Mouse (Mus musculus): ENCODE measurements around the gene Wdr45. TPM values are rescaled to one million over a fixed set of nuclear protein-coding genes. Genes with fewer than 3 reads are reported as not detected.
"Not testable (repeated sequence)": the region's sequence is repeated elsewhere in the genome, so short reads cannot be mapped to it uniquely, and the experiment has no call there.

The Wdr45 gene
- polyA plus RNA-seq, 1 experiment from 2014 or later: 48.8 TPM

GRCm38 (mm10) chrX:7713764-7714134 lies 384 bp upstream of the Wdr45 start:
- H3K27me3 ChIP-seq (ENCODE audit: insufficient read depth, low read length); ATAC-seq (ENCODE audit: low FRiP score, low TSS enrichment); H3K27ac ChIP-seq (ENCODE audit: low read length); H3K9me3 ChIP-seq (ENCODE audit: low read length); H3K36me3 ChIP-seq (ENCODE audit: insufficient read depth, low read length); H3K4me1 ChIP-seq (ENCODE audit: insufficient read depth, low read length): not testable (repeated sequence)
- peak overlapping the region; percentile 58; the same call in 1 of the 2 replicates for H3K9ac ChIP-seq (replicated peaks; ENCODE audit: low read length)
- 30% methylated on average over 5 of the region's 12 CpGs for WGBS
- H3K4me2 ChIP-seq (replicated peaks; ENCODE audit: low read depth, low read length): peak overlapping the region; percentile 38
- peak overlapping the region; percentile 28 for H3K4me3 ChIP-seq (ENCODE audit: low read length)

GRCm38 (mm10) chrX:7716058-7716457 lies 1.9 kb downstream of the Wdr45 start:
- 42% methylated on average over 1 of the region's 1 CpGs for WGBS
- not testable (repeated sequence) for ATAC-seq (ENCODE audit: low FRiP score, low TSS enrichment); H3K4me2 ChIP-seq (replicated peaks; ENCODE audit: low read depth, low read length)

GRCm38 (mm10) chrX:7721514-7722281 lies 7.6 kb downstream of the Wdr45 start, which contains the start of gene Gm45208:
Gene Gm45208 (plus strand): TSS chrX:7722245.
- Histone ChIP-seq H3K4me3 (ENCODE audit: low read length) (peak within 1 kb of the TSS; percentile 60), H3K4me1 (ENCODE audit: insufficient read depth, low read length) (peaks cover 6% of the 10 kb centered on the region; the same call in 1 of the 2 replicates), H3K36me3 (ENCODE audit: insufficient read depth, low read length) (peaks cover 17% of the 10 kb centered on the region; the same call in 1 of the 2 replicates), H3K4me2 (replicated peaks; ENCODE audit: low read depth, low read length) (peak within 1 kb of the TSS; percentile 65), H3K27ac (ENCODE audit: low read length) (peak within 1 kb of the TSS; percentile 96), H3K9ac (replicated peaks; ENCODE audit: low read length) (peak within 1 kb of the TSS; percentile 72), H3K9me3 (ENCODE audit: low read length) (no peaks in the 10 kb centered on the region), H3K27me3 (ENCODE audit: insufficient read depth, low read length) (no peaks in the 10 kb centered on the region; the same call in 1 of the 2 replicates)
- peak; percentile 92 for ATAC-seq (ENCODE audit: low FRiP score, low TSS enrichment)
- WGBS: 22% methylated on average over 22 of the region's 22 CpGs

More at GRCm38 (mm10) chrX:7716058-7716457, 1.9 kb downstream of the Wdr45 start:
- not testable (repeated sequence) for H3K36me3 ChIP-seq (ENCODE audit: insufficient read depth, low read length); H3K27ac ChIP-seq (ENCODE audit: low read length); H3K9me3 ChIP-seq (ENCODE audit: low read length); H3K4me3 ChIP-seq (ENCODE audit: low read length); H3K9ac ChIP-seq (replicated peaks; ENCODE audit: low read length); H3K27me3 ChIP-seq (ENCODE audit: insufficient read depth, low read length); H3K4me1 ChIP-seq (ENCODE audit: insufficient read depth, low read length)

GRCm38 (mm10) chrX:7722282-7722611 lies 8.1 kb downstream of the Wdr45 start:
- Histone ChIP-seq H3K27ac (ENCODE audit: low read length) (no peak overlapping the region), H3K4me2 (replicated peaks; ENCODE audit: low read depth, low read length) (peak overlapping the region; percentile 65), H3K27me3 (ENCODE audit: insufficient read depth, low read length) (no peaks in the 10 kb centered on the region), H3K9me3 (ENCODE audit: low read length) (no peaks in the 10 kb centered on the region), H3K9ac (replicated peaks; ENCODE audit: low read length) (peak overlapping the region; percentile 72), H3K4me1 (ENCODE audit: insufficient read depth, low read length) (peaks cover 6% of the 10 kb centered on the region; the same call in 1 of the 2 replicates), H3K4me3 (ENCODE audit: low read length) (peak overlapping the region; percentile 60), H3K36me3 (ENCODE audit: insufficient read depth, low read length) (peaks cover 20% of the 10 kb centered on the region; the same call in 1 of the 2 replicates)
- 27% methylated on average over 11 of the region's 11 CpGs for WGBS
- peak; percentile 57 for ATAC-seq (ENCODE audit: low FRiP score, low TSS enrichment)

GRCm38 (mm10) chrX:7722691-7723090 lies 8.6 kb downstream of the Wdr45 start:
- H3K27ac ChIP-seq (ENCODE audit: low read length): no peak overlapping the region
- peak overlapping the region; percentile 60 for H3K4me3 ChIP-seq (ENCODE audit: low read length)
- H3K4me1 ChIP-seq (ENCODE audit: insufficient read depth, low read length): peaks cover 6% of the 10 kb centered on the region; the same call in 1 of the 2 replicates
- H3K9me3 ChIP-seq (ENCODE audit: low read length): no peaks in the 10 kb centered on the region
- no peaks in the 10 kb centered on the region for H3K27me3 ChIP-seq (ENCODE audit: insufficient read depth, low read length)
- ATAC-seq (ENCODE audit: low FRiP score, low TSS enrichment): no peak
- 21% methylated on average over 4 of the region's 4 CpGs for WGBS
- peak overlapping the region; percentile 65 for H3K4me2 ChIP-seq (replicated peaks; ENCODE audit: low read depth, low read length)
- H3K9ac ChIP-seq (replicated peaks; ENCODE audit: low read length): peak overlapping the region; percentile 72
- H3K36me3 ChIP-seq (ENCODE audit: insufficient read depth, low read length): peaks cover 20% of the 10 kb centered on the region; the same call in 1 of the 2 replicates

GRCm38 (mm10) chrX:7724135-7724534 lies 10.0 kb downstream of the Wdr45 start:
- H3K36me3 ChIP-seq (ENCODE audit: insufficient read depth, low read length): peaks cover 20% of the 10 kb centered on the region; the same call in 1 of the 2 replicates
- WGBS: 82% methylated on average over 7 of the region's 7 CpGs
- no peak overlapping the region for H3K4me3 ChIP-seq (ENCODE audit: low read length)
- no peaks in the 10 kb centered on the region for H3K9me3 ChIP-seq (ENCODE audit: low read length)
- H3K27me3 ChIP-seq (ENCODE audit: insufficient read depth, low read length): no peaks in the 10 kb centered on the region
- H3K4me2 ChIP-seq (replicated peaks; ENCODE audit: low read depth, low read length): no peak overlapping the region
- H3K27ac ChIP-seq (ENCODE audit: low read length): no peak overlapping the region
- H3K9ac ChIP-seq (replicated peaks; ENCODE audit: low read length): no peak overlapping the region
- no peak for ATAC-seq (ENCODE audit: low FRiP score, low TSS enrichment)
- H3K4me1 ChIP-seq (ENCODE audit: insufficient read depth, low read length): peaks cover 6% of the 10 kb centered on the region; the same call in 1 of the 2 replicates

- no peak overlapping the region for H3K27ac ChIP-seq (ENCODE audit: low read length)
- WGBS: 89% methylated on average over 12 of the region's 12 CpGs
- ATAC-seq (ENCODE audit: low FRiP score, low TSS enrichment): no peak
These were observed 11.7 kb downstream of the Wdr45 start for GRCm38 (mm10) chrX:7725841-7726240.

GRCm38 (mm10) chrX:7727176-7727575 lies 13.0 kb downstream of the Wdr45 start:
- H3K9ac ChIP-seq (replicated peaks; ENCODE audit: low read length): no peak overlapping the region
- no peaks in the 10 kb centered on the region for H3K9me3 ChIP-seq (ENCODE audit: low read length)
- peaks cover 20% of the 10 kb centered on the region; the same call in 1 of the 2 replicates for H3K36me3 ChIP-seq (ENCODE audit: insufficient read depth, low read length)
- no peaks in the 10 kb centered on the region for H3K27me3 ChIP-seq (ENCODE audit: insufficient read depth, low read length)
- no peak for ATAC-seq (ENCODE audit: low FRiP score, low TSS enrichment)
- 90% methylated on average over 13 of the region's 13 CpGs for WGBS
- no peak overlapping the region for H3K27ac ChIP-seq (ENCODE audit: low read length)
- peaks cover 6% of the 10 kb centered on the region; the same call in 1 of the 2 replicates for H3K4me1 ChIP-seq (ENCODE audit: insufficient read depth, low read length)
- H3K4me3 ChIP-seq (ENCODE audit: low read length): no peak overlapping the region
- no peak overlapping the region for H3K4me2 ChIP-seq (replicated peaks; ENCODE audit: low read depth, low read length)

More at GRCm38 (mm10) chrX:7725841-7726240, 11.7 kb downstream of the Wdr45 start:
- Histone ChIP-seq H3K4me2 (replicated peaks; ENCODE audit: low read depth, low read length) (no peak overlapping the region), H3K4me1 (ENCODE audit: insufficient read depth, low read length) (peaks cover 6% of the 10 kb centered on the region; the same call in 1 of the 2 replicates), H3K36me3 (ENCODE audit: insufficient read depth, low read length) (peaks cover 20% of the 10 kb centered on the region; the same call in 1 of the 2 replicates), H3K4me3 (ENCODE audit: low read length) (no peak overlapping the region), H3K9me3 (ENCODE audit: low read length) (no peaks in the 10 kb centered on the region), H3K9ac (replicated peaks; ENCODE audit: low read length) (no peak overlapping the region), H3K27me3 (ENCODE audit: insufficient read depth, low read length) (no peaks in the 10 kb centered on the region)

GRCm38 (mm10) chrX:7728215-7728921 lies 14.2 kb downstream of the Wdr45 start, which contains the start of gene Praf2:
Gene Praf2 (plus strand): TSS chrX:7728439.
- WGBS: 20% methylated on average over 42 of the region's 42 CpGs
- no peaks in the 10 kb centered on the region for H3K4me1 ChIP-seq (ENCODE audit: insufficient read depth, low read length)
- H3K9me3 ChIP-seq (ENCODE audit: low read length): no peaks in the 10 kb centered on the region
- peak within 1 kb of the TSS; percentile 71 for H3K27ac ChIP-seq (ENCODE audit: low read length)
- H3K9ac ChIP-seq (replicated peaks; ENCODE audit: low read length): peak within 1 kb of the TSS; percentile 55
- peak within 1 kb of the TSS; percentile 58 for H3K4me2 ChIP-seq (replicated peaks; ENCODE audit: low read depth, low read length)
- no peaks in the 10 kb centered on the region for H3K27me3 ChIP-seq (ENCODE audit: insufficient read depth, low read length)
- peak; percentile 94 for ATAC-seq (ENCODE audit: low FRiP score, low TSS enrichment)
- H3K4me3 ChIP-seq (ENCODE audit: low read length): peak within 1 kb of the TSS; percentile 53
- H3K36me3 ChIP-seq (ENCODE audit: insufficient read depth, low read length): peaks cover 20% of the 10 kb centered on the region; the same call in 1 of the 2 replicates

Data from kidney, embryonic 16.5 days (tissue).